Mouse (Mus musculus) ovary, adult 18-20 months (tissue): ENCODE data around the gene Fgr.

ENCODE experiments used
- DNase-seq: peaks from one replicate; pipeline ENCODE4 v3.0.0; 2022; ENCODE audit warnings: low spot score, mixed read lengths

Fgr gene

DNA sequence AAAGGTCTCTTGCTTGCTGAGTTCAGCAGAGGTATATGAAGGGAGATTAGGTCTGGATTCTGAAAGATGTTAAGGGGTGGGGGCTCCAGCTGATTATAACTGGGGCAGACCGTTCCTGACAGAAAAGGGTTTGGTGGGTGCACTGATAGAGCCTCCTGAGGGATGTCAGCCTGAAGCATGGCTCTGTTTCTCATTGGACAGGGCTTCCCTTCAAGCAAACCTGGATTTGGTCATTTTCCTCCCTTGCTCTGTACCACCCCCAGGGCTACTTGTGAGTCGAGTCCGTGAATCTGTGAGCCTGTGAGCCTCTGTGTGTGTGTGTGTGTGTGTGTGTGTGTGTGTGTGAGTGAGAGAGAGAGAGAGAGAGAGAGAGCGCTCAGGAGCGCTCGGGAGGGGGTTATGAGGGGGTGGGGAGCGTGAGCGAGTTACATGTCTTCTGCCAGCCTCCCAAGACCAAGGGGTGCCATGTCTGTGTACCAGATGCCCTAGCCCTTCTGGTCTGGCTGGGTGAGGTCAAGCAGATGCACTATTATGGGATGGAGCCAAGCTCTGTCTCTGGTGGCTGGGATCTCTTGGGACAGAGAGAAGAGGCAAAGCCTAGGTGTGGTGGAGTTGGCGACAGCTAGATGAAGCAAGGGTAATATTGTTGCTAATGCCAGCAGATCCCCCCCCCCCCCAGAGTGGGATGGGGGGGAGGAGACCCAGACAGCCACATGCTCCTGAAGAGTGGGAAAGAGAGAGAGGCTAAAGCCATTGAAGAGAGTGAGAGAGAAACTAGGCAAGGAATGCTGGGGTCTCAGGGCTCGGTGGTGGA lies 41.2 kb downstream of the Fgr start:
- DNase-seq = no peak

DNA sequence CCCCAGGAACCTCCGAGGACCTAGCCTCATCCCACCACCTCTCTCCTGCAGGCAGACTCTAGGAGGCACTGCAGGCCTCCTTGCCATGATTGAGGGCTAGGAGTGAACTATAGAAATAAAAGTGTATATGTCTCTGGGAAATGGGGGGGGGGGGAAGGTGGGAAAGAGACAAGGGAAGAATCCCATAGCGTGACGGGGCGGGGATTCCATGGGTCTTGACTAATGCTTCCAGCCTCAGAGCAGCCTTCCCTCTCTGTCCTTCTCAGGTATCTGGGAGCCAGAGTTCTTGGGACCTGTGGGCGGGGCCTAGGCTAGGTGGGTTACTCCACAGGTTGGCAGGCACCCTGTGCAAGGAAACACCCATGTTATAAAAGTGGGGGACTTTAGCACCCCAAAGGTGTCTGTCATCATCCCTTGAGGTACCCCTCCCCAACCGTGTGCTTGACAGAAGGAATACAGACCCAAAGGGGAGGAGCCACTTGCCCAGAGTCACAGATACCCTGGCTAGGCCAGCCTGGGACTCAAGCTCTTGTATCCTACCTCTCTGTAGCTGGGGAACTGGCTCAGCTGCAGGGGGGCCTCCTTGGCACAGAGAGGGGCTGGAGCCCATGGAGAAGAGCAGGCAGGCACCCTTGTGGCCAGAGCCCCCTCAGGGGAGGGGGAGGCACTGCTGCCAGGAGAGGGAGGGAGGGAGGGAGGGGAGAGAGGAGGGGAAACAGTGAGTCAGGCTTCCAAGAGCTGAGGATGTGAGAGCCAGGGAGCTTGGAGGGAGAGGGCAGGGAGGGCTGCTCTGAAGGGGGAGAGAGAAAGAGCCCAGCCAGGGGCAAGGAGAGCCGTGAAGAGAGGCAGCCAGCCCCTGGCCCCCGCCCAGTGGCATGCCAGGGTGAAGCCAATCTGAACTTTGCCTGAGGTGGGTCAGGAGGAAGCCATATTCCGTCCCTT lies 42.1 kb downstream of the Fgr start:
- no peak for DNase-seq

DNA sequence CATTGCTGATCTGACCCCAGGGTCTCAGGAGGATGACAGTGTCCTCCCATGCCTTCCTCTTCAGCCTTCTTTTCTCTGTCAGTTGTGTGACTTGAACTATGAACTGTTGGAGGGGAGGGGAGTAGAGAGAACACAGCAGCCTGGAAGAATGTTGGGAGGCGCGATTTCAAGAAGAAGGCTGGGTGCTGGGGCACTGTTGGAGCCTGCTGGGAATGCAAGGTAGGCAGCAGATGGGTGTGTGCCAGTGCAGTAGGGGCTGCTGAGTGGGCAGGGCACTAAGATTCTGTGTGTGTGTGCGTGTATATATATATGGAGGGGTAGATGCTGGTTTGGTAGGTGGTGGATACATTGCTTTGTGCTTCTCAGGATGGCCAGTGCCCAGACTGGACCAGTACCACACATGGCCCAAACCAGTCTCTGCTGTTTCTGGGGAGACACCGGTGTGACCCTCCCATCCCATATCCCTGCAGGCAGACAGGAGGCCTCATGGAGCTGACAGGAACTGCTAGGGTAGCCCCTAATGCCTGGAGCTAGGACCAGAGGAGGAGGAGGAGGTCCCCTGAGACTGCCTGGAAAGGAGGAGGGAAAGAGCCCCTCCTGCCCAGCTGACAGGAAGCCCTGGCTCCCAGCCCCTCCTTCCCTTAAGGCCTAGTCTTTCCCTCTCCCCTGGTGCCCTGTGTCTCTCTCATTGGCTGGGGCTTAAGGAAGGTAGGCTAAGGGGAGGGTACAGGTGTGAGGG lies 43.0 kb downstream of the Fgr start:
- DNase-seq = no peak

DNA sequence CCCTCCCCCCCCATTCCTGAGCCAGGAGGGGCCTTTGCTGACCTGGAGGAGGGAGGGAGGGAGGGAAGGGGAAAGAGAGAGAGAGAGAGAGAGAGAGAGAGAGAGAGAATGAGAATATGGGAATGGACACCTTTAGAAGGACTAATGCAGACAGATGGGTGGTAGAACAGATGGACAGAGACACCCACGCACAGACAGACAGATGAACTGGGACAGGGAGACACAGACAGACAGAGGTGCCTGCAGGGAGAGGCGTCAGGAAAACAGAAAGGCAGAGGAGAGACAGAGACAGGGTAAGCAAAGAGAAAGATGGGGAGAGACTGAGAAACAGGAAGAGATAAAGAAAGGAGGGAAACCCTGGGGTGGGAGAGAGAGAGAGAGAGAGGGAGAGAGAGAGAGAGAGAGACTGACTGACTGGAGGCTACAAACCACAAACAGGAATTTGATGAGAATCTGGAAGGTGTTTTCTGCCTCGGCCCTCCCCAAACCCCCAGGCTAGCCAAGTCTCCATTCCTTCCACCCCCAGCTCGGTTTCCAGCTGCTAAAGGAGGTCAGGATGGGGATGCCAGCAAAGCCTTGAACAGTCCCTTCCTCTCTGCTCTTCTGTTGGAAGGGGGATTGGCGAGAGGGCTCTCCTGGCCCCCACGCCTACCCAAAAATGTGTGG lies 43.8 kb downstream of the Fgr start:
- no peak for DNase-seq

DNA sequence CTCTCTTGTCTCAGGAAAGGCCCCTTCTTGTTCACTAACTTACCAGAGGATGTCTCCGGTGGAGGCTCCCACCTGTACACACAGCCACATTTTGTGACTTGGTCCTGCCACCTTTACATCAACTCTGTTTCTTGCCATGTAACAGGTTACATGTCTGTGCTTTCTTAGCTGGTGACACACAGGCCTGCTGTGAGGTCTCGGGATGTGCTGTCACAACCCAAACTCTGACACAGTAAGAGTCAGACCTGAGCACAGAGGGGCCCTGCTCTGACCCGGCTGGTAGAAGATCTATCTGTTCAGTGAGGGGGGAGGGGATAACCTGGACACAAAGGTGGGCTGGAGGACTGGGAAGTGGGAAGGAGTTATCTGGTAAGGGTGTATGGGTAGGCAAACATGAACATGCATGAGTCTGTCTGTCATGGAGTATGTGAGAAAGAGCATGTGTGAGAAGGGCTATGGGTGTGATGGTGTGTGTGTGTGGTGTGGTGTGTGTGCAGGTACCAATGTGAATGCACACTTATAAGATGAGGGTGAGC lies 44.4 kb downstream of the Fgr start:
- DNase-seq = no peak

DNA sequence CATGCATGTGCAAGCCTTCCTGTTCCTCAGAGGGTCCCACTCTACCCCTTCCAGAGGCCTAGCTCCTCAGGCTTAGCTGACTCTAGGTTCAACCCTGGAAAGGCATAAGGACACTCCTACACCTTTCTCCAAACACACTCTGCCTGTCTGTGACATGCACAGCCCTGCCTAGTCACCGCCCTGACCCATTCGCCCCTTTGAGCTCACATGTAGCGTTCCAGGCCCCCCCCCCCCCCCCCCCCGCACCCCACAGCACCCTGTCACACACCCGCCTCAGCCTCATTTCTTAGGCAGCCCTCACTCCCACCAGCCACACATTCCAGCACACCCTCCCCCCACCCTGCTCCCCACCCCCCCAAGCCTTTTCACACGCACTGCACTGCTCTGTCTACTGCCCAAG lies 46.8 kb downstream of the Fgr start:
- no peak for DNase-seq

DNA sequence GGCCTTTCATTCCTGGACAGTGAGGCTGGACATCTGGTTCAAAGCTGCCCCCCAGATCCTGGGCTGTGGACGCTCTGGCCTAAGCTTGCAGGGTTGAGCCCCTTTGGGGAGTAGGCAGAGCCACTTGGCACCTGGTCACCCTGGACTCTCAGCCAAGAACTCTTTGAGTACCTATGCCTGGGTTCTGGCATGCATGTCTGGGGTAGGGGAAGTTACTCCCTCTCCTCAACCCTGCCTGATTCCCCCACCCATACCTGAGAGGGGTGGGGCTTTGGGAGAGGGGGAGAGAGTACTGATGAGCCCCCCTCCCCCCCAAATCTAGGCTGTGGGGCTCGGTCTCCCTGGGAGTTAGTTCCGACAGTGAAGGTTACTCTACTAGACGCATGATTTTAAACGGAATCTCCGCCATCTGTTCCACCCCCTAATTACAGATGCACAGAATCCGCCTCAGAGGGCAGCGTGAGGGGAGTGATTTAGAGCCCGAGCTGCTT lies 47.3 kb downstream of the Fgr start:
- DNase-seq = no peak

DNA sequence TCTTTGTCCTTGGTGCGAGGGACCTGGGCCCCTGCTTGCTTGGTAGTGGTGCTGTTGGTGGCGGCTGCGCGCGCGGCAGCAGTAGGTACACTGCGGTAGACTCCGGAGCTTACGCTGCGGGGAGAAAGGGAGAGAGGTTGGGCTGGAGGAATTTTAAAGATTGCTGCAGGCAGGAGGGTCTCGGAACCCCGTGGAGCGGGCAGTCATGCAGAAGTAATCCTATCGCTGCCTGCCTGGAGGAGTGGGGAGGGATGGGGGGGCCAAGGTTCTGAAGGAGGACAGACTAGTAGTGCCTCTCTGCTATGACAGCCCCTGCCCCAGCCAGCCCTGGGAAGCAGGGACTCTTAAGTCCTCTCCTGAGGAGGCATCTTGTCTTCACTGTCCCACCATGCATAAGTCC lies 48.3 kb downstream of the Fgr start:
- no peak for DNase-seq

DNA sequence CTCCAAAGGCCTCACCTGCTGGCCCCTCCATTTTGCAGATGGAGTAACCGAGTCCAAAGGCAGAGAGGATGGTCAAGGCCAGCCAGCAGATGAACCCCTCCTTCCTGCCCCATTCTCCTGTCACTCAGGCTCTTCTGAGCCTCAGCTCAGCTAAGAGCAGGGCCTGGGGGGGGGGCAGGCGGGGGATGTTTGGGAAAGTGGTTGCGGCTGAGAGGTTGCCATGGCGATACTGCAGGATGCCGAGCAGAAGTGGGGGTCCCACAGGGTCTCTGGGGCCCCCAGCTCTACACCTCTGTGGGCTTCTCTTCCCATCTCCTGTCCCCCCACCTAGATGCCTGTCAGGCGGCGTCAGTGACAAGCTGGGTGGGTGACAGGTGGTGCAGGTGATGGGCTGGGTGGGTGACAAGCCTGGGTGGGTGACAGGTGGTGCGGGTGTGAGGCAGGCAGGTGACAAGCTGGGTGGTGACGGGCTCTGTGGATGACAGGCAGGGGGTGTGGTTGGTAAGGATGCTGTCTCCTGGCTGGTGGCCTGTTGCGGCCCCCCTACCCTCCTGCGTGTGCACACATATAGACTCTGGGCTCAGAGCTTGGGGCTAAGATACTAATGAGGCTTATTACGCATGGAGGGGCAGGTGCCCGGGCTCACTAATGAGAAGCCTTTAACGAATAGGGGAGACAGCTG lies 49.2 kb downstream of the Fgr start:
- no peak for DNase-seq

DNA sequence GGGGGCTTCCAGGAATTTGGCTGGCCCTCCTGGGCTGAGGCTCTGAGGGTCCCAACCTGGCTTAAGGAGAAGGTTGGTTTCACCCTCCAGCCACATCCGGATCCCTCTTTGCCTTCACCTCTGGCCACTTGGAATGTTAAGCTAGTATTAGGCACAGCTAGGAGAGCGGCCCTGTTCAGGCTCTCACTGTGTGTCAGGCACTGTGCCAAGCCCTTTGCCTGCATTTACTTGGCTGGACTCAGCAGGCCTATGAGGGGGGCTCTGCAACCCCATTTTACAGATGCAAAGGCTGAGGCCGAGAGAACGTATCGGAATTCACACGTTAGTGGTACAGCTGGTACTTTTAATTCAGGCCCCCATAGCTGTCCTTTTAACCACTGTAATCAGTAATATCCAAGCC lies 49.7 kb downstream of the Fgr start:
- DNase-seq = no peak

DNA sequence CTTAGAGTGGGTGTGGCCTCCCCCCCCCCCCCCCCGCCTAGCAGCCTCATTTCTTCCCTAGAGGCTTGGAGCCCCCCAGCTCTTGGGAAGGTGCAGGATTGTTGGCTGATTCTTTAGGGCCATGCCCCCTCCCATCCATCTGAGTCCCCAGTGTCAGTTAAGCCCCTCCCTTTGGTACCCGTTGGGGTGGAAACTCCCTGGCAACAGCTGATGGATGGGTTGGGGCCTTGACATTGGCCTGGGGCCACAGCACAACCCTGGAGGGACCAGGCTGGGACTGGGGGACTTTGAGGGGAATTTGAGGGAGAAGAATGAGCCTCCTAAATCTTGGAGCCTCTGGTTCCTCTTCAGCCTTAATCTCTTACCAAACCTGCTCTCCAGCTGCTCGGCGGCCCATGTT lies 50.5 kb downstream of the Fgr start:
- no peak for DNase-seq

DNA sequence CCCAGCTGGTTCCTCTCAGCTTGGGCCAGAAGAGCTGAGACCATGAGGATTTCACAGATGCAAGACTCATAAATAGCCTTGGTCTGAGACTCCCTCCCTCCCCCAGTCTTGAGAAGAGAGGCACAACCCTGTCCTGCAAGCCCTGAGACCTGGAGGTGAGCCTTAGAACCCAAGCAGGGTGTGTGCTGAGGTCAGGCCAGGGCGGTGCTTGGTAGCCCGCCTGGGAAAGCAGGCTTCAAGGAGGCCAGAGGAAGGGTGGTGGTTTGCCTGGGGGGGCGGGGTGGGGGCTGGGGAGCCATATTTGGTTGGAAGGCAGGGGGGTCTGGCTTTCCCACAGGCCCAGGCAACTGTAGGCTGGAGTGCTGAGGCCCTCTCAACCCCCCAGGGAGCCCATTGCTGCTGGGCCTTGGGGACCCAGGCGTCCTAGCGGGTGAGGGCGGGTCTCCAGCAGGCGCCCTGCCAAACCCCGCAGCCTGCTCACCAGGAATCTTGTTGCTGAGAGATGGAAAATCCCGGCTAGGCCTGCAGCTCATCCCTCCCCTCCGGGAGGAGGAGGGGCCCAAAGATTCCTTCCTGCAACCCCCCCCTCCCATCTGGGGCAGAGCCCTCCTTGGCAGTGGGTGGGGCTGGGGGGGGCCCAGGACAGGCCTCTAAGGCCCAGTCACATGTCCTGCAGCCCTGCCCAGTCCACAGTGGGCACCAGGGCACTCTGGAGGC lies 51.2 kb downstream of the Fgr start:
- peak; percentile 57 for DNase-seq

DNA sequence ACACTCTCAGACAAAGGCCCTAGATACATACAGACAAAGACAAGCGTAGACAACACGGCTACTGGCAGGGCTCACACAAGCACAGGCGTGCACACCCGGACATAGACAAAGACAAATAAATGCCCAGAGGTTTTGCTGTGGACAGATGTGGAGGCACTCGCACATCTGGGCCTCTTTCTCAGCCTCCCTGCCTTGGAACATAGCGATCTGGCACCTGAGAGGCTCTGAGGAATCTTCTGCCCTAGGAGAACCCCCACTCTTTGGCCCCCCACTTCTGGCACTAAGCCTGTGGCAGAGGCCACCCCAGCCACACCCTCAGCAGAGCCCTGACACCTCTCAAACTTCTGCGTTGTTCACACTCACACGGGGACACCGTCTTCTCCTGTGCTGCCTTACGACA lies 52.4 kb downstream of the Fgr start:
- DNase-seq = no peak

DNA sequence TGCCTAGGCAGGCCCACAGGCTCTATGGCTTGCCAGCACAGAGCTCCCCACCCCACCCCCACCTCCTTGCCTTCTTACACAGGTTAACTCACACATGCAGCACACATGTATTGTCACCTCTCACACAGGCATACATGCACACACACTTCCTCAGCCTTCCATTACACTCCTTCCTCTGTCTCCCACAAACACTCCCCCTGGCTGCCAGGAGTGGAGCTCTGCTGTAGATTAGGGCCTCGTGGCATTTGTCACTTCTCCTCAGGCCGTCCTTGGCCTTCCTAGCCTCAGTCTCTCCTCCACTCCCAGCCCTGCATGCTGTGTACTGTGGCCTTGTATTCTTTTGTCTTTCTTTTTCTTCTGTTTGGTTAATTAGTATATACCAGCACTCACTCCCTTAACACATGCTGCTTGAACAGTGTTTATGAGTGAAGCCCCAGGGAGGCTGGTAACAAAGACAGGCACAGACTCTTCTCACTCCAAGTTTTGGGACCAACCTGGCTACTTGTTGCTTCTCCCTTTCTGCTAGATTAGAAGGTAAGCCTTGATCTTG lies 53.0 kb downstream of the Fgr start:
- DNase-seq = no peak

DNA sequence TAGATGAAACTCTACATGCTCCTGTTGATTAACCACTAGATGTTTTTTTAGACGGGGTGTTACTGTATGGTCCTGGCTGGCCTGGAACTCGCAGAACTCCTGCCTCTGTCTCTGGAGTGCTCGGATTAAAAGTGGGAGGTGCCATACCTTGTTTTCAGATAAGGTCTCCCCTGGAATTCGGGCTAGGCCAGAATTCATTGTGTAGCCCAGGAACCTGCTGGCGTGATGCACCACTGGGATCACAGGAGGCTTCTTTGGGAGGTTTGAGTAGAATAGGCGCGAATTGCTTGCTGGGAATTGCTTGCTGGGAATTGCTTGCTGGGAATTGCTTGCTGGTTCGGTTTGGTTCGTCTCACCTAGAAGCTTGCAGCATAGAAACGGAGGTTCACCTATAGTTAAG lies 53.8 kb downstream of the Fgr start:
- DNase-seq = no peak

DNA sequence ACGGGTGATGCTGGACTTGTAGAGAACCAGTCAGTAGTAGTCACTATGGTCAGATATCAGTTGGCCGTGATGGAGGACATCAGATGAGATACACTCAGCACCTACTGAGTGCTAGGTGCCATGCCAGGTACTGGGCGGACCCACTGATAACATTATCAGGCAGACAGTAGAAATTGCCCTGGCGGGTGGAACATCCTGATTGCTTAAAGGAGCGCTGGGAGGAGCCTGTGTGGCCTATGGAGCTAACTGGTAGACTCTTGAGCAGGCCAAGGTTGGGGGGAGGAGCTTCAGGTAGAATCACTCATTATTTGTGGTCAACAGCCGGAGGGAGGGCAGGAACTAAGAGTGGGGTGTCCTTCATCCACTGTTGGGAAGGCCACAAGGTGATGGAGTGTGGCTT lies 54.3 kb downstream of the Fgr start:
- DNase-seq = no peak

DNA sequence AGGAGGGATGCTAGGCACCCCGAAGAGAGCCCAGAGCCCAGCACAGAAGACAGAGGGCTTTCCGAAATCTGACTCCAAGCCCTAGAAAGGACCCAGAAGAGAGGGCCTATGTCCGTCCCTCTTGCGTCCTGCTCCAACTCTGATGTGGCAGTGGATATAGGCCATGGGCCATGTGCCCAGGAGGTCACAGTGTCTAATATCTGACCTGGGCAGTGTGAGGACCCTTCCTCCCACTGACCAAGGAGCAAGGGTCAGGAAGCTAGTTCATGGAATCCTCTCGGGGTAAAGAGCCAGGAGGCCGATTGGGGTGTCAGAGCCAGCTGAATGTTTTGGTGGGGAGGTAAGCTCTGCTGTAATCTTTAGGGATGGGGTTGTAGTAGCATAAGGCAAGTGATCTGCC lies 55.0 kb downstream of the Fgr start:
- no peak for DNase-seq

DNA sequence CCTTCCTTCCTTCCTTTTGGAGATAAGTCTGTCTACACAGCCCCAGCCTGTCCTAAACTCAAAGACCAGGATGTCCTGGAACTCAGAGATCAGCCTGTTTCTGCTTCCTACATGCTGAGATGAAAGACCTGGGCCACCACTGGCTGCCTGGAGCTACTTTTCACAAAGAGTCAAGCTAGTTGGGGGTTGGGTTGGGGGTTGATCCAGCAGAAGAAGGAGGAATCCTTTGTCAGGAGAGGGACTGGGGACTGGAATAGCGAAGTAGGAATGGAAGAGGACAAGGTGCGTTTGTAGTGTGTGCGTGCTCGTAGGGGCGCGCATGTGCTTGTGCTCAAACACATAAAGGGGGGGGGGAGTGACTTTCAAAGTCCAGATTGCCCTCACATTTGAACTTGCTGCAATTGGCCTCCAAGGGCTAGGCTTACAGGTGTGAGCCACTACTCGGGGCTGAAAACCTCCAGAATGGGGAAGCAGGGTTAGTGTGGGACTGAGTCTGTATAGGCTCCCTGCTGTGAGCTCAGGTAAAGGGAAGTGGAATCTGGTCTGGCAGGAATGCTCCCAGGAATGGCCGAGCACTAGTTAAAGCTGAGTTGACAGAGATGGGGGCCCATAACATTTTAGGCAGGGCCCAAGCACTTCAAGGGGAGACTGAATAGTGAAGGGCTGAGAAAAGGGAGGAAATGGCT lies 58.7 kb downstream of the Fgr start:
- no peak for DNase-seq

DNA sequence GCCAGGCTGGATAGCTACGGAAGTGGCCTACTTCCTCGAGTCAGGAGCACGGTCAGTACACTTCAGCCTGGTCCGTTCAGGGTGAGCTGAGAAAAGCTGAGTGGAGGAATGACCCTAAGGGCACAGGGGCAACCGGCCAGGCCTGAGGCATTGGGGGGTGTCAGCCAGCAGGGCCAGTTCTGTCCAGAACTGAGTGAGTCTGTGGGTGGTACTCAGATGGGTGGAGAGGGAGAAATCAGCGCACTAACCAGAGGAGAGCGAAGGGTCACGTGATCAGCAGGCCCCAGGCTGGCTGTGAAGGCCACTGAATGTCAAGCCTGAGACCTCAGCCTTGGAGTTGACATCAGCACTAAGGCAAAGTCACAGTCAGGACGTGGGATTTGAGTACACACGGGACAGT lies 60.6 kb downstream of the Fgr start:
- DNase-seq = no peak
